Mouse (Mus musculus) cortical plate, adult 2 months (tissue): ENCODE data around the gene Cdc73.

Experiments used
- CTCF ChIP-seq: fragments of 200-500 bp; IDR thresholded peaks from 2 replicates; pipeline ENCODE4 v1.5.1; 2011; ENCODE audit warnings: mild to moderate bottlenecking, control low read depth, low read length; ENCODE audit not compliant: insufficient read depth; ENCODE audit errors: extremely low read depth
- POLR2A ChIP-seq: fragments of 200-500 bp; IDR thresholded peaks from 2 replicates; pipeline ENCODE4 v1.6.1; 2011; ENCODE audit warnings: mild to moderate bottlenecking, low read length, control low read depth; ENCODE audit not compliant: insufficient read depth; ENCODE audit errors: extremely low read depth

DNA sequence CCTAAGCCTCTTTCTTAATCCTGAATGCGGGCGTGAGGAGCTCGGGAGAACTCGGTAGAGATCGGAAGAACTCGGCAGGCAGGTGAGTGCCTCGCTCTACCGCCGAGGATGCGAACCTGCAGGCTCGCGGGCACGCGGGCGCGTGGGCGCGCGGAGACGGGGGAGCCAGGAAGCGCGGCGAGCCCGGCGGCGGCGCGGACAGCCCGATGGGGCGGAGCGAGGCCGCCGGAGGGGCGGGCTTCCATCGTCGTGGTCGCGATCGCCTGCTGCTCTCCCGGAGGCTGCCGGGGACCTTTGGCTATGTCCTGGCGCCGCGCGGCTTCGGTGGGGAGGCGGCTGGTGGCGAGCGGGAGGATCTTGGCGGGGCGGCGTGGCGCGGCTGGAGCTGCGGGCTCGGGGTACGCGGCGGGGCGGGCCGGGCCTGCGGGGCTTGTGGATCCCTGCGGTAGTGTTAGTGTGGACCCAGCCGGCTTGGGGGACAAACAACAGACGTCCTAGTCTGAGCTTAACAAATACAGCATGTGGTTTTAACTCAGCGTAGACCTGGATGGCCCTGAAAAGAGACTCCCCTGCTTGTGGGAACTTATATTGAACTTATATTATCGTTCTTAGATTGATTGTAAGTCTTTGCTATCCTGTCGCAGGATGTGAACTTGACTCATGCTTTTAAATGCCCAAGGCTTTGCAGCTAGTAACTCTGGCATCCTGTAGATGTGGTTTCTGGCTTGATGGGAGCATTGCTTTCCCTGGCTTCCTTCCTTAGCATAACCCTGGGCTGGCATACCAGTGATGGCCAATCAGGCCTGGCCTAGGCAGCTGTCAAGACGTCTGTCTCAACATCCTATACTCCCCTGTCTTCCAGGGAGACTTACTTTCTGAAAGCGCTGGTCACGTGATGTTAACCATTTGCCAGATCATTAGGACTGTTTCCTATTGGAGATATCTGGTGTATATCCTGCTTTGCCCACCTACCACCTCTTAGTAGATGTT is 37.0 kb upstream of the Cdc73 start:
- peak; percentile 39; the same call in 1 of the 2 replicates for TF ChIP-seq POLR2A
- no peak for TF ChIP-seq CTCF
